Mouse (Mus musculus) cortical plate, adult 2 months (tissue): Measurements from ENCODE around the gene Rps26. TPM values are rescaled to one million over a fixed set of nuclear protein-coding genes. Genes with fewer than 3 reads are reported as not detected.
A peak's percentile ranks its signal among the peaks of the same experiment; 100 is the strongest.
"Not testable (repeated sequence)": the region's sequence is repeated elsewhere in the genome, so short reads cannot be mapped to it uniquely, and the experiment has no call there.

Source experiments
- H3K27ac ChIP-seq: fragments of 200-500 bp; 2 replicates; pipeline ENCODE4 v1.5.1; 2012; ENCODE audit warnings: low read length, control low read depth, inconsistent platforms; ENCODE audit not compliant: insufficient read depth
- H3K4me1 ChIP-seq: fragments of 200-500 bp; 2 replicates; pipeline ENCODE4 v1.6.1; 2011; ENCODE audit warnings: low read length; ENCODE audit not compliant: control insufficient read depth, insufficient read depth
- H3K4me3 ChIP-seq: fragments of 200-500 bp; 2 replicates; pipeline ENCODE4 v1.5.1; 2011; ENCODE audit warnings: mild to moderate bottlenecking, low read length, control low read depth; ENCODE audit not compliant: insufficient read depth
- CTCF ChIP-seq: fragments of 200-500 bp; IDR thresholded peaks from 2 replicates; pipeline ENCODE4 v1.5.1; 2011; ENCODE audit warnings: mild to moderate bottlenecking, control low read depth, low read length; ENCODE audit not compliant: insufficient read depth; ENCODE audit errors: extremely low read depth
- POLR2A ChIP-seq: fragments of 200-500 bp; IDR thresholded peaks from 2 replicates; pipeline ENCODE4 v1.6.1; 2011; ENCODE audit warnings: mild to moderate bottlenecking, low read length, control low read depth; ENCODE audit not compliant: insufficient read depth; ENCODE audit errors: extremely low read depth
- polyA plus RNA-seq: library from polyadenylated mRNA; depleted of rRNA; stranded (reverse); fragments of >200 nt; gene quantifications from 2 replicates; pipeline ENCODE4 v1.2.3, GENCODE M21; 2012

Gene Rps26
- polyA plus RNA-seq, 1 experiment: 390 TPM

- TF ChIP-seq CTCF (no peak), POLR2A (no peak)
- no peak overlapping the region for H3K27ac ChIP-seq
- H3K4me1 ChIP-seq: no peaks in the 10 kb centered on the region
Observed at GRCm38 (mm10) chr10:128614934-128615333, 11.6 kb downstream of the Rps26 start.

DNA sequence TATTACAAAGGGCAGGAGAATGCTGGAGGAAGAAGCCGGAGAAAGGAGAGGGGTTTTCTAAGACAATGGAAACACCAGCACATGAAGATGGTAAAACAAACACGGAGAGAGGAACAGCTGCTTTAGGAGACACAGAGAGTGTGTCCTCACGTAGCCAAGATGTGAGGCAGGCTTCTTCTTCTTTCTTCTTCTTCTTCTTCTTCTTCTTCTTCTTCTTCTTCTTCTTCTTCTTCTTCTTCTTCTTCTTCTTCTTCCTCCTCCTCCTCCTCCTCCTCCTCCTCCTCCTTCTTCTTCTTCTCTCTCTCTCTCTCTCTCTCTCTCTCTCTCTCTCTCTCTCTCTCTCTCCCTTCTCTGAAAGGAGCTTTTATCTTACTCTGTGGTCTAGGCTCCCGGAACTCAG is 12.7 kb downstream of the Rps26 start:
- not testable (repeated sequence) for H3K4me1 ChIP-seq, H3K4me3 ChIP-seq, H3K27ac ChIP-seq

More at GRCm38 (mm10) chr10:128614934-128615333, 11.6 kb downstream of the Rps26 start:
- no peak overlapping the region for H3K4me3 ChIP-seq

- H3K4me3 ChIP-seq: no peak overlapping the region
- no peak for TF ChIP-seq CTCF
- no peak for TF ChIP-seq POLR2A
- no peak overlapping the region for H3K27ac ChIP-seq
- H3K4me1 ChIP-seq: no peaks in the 10 kb centered on the region
Observed at GRCm38 (mm10) chr10:128613154-128613440, 13.4 kb downstream of the Rps26 start.

DNA sequence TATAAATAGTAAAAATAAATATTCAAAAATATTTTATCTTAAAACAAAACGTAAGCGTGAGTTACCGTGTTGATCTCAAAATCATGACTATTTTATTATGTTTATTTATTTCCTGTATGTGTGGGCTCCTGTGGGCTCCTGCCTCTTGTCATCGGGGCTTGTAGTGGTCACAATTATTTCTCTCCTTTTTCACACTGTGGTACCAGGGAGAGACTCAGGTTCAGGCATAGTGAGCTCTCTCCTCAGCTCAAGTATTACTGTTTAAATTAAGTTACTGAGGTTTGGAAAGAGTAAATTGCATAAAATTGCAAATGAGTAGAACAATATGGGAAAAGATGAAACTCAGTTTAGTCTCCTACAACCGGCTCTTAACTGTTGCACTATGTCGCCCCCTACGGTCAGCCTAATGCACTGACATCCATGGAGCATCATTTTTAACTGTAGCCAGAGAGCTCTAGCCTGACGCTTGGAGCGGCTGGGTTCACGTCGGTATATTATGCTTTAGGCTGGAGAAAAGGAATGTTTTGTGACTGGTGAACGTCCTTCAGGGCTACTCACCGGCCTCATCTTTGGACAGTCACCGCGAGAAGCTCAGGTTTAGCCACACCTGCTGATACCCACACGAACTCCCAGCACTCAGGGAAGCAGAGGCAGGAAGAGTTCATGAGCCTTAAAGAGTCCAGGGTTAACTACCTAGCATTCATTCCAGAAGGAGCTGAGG is 14.0 kb downstream of the Rps26 start:
- TF ChIP-seq POLR2A (no peak), CTCF (peak; percentile 91)
- Histone ChIP-seq H3K4me3 (no peak overlapping the region), H3K4me1 (no peaks in the 10 kb centered on the region), H3K27ac (no peak overlapping the region)

- no peaks in the 10 kb centered on the region for H3K4me1 ChIP-seq
- no peak overlapping the region for H3K4me3 ChIP-seq
- TF ChIP-seq POLR2A (no peak), CTCF (no peak)
- H3K27ac ChIP-seq: no peak overlapping the region
Observed at GRCm38 (mm10) chr10:128606483-128606882, 20.1 kb downstream of the Rps26 start.

DNA sequence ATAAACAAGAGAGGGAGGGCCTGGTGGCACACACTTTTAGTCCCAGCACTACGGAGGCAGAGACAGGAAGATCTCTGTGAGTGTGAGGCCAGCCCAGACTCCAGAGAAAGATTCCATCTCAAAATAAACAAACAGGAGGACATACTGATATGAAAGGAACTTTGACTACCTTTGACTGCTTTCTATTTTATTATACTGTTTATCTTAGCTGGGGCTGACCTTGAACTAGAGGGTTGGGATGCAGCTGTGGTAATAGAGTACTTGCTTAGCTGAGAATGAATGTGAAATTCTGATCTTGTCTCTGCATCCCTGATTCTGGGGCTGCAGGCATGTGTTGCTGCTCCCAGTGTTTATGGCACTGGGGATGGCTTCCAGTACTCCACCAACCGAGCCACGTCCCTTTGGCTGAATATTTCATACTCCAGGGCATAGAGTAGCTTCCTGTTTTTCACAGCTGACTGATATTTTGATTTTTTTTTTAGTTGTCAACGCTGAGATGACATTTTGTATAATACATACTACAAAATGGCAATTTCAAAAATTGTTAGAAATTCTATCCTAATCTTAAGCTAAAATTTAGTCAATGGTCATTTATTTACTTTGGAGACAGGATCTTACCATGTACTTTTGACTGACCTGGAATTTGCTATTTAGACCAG is 23.9 kb downstream of the Rps26 start:
- Histone ChIP-seq H3K4me3 (no peak overlapping the region), H3K4me1 (no peaks in the 10 kb centered on the region), H3K27ac (no peak overlapping the region)
- TF ChIP-seq CTCF (no peak), POLR2A (no peak)

DNA sequence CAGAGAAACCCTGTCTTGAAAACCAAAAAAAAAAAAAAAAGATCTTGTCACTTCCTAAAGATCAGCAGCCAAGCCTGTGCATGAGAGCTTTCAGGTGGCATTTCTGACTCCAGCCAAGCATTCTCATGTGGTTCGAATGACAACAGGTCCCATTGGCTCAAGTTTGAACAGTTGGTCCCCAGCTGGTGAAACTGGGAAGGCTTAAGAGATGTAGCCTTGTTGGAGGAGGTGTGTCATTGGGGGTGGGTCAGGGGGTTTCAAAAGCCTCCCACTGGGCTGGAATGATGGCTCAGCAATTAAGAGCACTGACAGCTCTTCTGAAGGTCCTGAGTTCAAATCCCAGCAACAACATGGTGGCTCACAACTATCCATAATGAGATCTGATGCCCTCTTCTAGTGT is 25.0 kb downstream of the Rps26 start:
- TF ChIP-seq CTCF (no peak), POLR2A (no peak)
- Histone ChIP-seq H3K4me1 (no peaks in the 10 kb centered on the region), H3K4me3 (no peak overlapping the region), H3K27ac (no peak overlapping the region)

DNA sequence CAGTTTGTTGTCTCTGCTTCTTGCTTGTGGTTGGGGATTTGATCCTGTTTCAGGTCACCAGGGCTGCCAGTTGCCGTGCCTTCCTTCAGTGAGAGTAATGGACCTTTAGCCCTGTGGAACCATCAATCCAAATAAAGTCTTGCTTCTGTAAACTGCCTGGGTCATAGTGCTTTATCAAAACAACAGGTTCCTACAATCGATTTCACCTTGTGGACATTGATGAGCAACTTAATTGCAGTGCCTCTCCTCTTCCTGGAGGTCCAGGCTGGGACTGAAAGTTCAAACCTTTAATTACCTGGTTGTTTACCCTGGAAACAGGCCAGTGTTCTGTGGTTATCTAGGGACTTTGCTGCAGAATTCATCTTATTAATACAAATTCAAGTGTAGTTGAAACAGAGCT is 28.1 kb downstream of the Rps26 start:
- no peak overlapping the region for H3K27ac ChIP-seq
- H3K4me3 ChIP-seq: no peak overlapping the region
- no peaks in the 10 kb centered on the region for H3K4me1 ChIP-seq
- no peak for TF ChIP-seq POLR2A
- no peak for TF ChIP-seq CTCF

DNA sequence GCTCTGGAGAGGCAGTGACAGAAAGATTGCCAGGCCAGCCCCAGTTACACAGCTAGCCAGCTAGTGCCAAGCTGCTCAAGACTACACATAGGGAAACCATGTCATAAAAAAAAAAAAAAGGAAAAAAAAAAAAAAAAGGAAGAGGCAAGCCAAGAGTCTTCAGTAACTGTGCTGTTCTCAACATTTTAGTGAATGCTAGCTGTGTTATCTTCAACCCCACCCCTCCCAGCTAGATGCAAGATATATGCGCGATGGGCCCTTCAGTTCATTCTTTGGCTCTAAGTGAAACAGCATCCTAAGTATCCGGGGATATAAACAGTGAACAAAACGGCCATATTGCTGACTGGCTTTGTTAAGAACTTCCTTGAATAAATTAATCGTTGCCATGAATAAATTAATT is 33.8 kb downstream of the Rps26 start:
- no peak overlapping the region for H3K27ac ChIP-seq
- no peaks in the 10 kb centered on the region for H3K4me1 ChIP-seq
- H3K4me3 ChIP-seq: no peak overlapping the region
- no peak for TF ChIP-seq POLR2A
- TF ChIP-seq CTCF: no peak

GRCm38 (mm10) chr10:128591436-128591835 is 35.1 kb downstream of the Rps26 start:
- Histone ChIP-seq H3K27ac (no peak overlapping the region), H3K4me3 (no peak overlapping the region)
- TF ChIP-seq POLR2A: no peak
- no peak for TF ChIP-seq CTCF

More at GRCm38 (mm10) chr10:128591436-128591835, 35.1 kb downstream of the Rps26 start:
- no peaks in the 10 kb centered on the region for H3K4me1 ChIP-seq
